Mouse (Mus musculus): ENCODE results near the gene Bsn. TPM values are rescaled to one million over a fixed set of nuclear protein-coding genes. Genes with fewer than 3 reads are reported as not detected.
A peak's percentile ranks its signal among the peaks of the same experiment; 100 is the strongest.

Bsn gene
- polyA plus RNA-seq (2014; fragmentation: Nextera tagmentation; extraction: Ambion mirVana): 14.2 and 14.7 TPM in 2 replicates

- peak; percentile 89 for ATAC-seq (ENCODE audit: low FRiP score, low TSS enrichment)
- H3K9ac ChIP-seq (replicated peaks; ENCODE audit: low read length): peak within 1 kb of the TSS; percentile 93
These were observed at the start of gene Bsn for GRCm38 (mm10) chr9:108189787-108190679. Gene Bsn (minus strand): TSS chr9:108190384.

DNA sequence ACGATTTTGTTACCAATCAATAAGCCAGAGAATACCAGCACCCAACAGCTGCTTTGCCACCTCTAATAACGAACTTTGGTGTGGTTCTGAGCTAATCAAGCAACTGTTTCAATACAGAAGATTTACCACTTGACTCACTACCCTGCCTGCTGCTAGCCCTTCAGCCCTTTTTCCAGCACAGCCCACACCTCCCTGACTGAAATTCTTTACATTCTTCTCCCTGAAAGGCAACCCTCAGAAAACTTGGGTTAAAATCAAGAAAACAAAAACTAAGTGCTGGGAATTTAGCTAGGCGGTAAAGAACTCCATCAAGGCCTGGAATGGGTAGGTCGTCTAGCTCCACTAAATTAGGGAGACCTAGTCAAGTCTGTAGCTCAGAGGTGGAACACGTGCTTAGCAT lies 49.8 kb upstream of the Bsn start:
- Histone ChIP-seq H3K4me1 (ENCODE audit: control insufficient read depth, insufficient read depth, low read length) (no peaks in the 10 kb centered on the region), H3K27me3 (ENCODE audit: control insufficient read depth, insufficient read depth, low read length) (no peaks in the 10 kb centered on the region), H3K27ac (replicated peaks; ENCODE audit: low read depth, low read length) (no peak overlapping the region), H3K36me3 (ENCODE audit: control insufficient read depth, insufficient read depth, low read length) (0 out of 2 replicates have a peak, but pooled peaks cover 12% of the 10 kb centered on the region), H3K4me3 (replicated peaks; ENCODE audit: low read depth, low read length) (no peak overlapping the region), H3K9me3 (ENCODE audit: control insufficient read depth, low read length) (no peaks in the 10 kb centered on the region), H3K4me2 (ENCODE audit: low read length) (no peak overlapping the region), H3K9ac (replicated peaks; ENCODE audit: low read length) (no peak overlapping the region)
- DNase-seq (no peak), ATAC-seq (ENCODE audit: low FRiP score, low TSS enrichment) (no peak)
- WGBS: 90% methylated on average over 5 of the region's 5 CpGs

More at GRCm38 (mm10) chr9:108189787-108190679, at the start of gene Bsn:
- Histone ChIP-seq H3K27me3 (ENCODE audit: control insufficient read depth, insufficient read depth, low read length) (no peaks in the 10 kb centered on the region), H3K36me3 (ENCODE audit: control insufficient read depth, insufficient read depth, low read length) (0 out of 2 replicates have a peak, but pooled peaks cover 21% of the 10 kb centered on the region), H3K9me3 (ENCODE audit: control insufficient read depth, low read length) (no peaks in the 10 kb centered on the region), H3K4me3 (replicated peaks; ENCODE audit: low read depth, low read length) (peak within 1 kb of the TSS; percentile 86), H3K4me2 (ENCODE audit: low read length) (peak within 1 kb of the TSS; percentile 65), H3K27ac (replicated peaks; ENCODE audit: low read depth, low read length) (peak within 1 kb of the TSS; percentile 79), H3K4me1 (ENCODE audit: control insufficient read depth, insufficient read depth, low read length) (peaks cover 19% of the 10 kb centered on the region)
- WGBS: 1% methylated on average over 78 of the region's 91 CpGs
- DNase-seq: peak; percentile 95

- Histone ChIP-seq H3K4me1 (ENCODE audit: control insufficient read depth, insufficient read depth, low read length) (no peaks in the 10 kb centered on the region), H3K4me3 (replicated peaks; ENCODE audit: low read depth, low read length) (no peak overlapping the region), H3K4me2 (ENCODE audit: low read length) (no peak overlapping the region), H3K27ac (replicated peaks; ENCODE audit: low read depth, low read length) (no peak overlapping the region), H3K27me3 (ENCODE audit: control insufficient read depth, insufficient read depth, low read length) (no peaks in the 10 kb centered on the region), H3K9me3 (ENCODE audit: control insufficient read depth, low read length) (no peaks in the 10 kb centered on the region), H3K36me3 (ENCODE audit: control insufficient read depth, insufficient read depth, low read length) (peaks cover 15% of the 10 kb centered on the region), H3K9ac (replicated peaks; ENCODE audit: low read length) (no peak overlapping the region)
- WGBS: 93% methylated on average over 3 of the region's 3 CpGs
- DNase-seq: no peak
- ATAC-seq (ENCODE audit: low FRiP score, low TSS enrichment): no peak
These were observed 48.6 kb upstream of the Bsn start for GRCm38 (mm10) chr9:108238831-108239230.

DNA sequence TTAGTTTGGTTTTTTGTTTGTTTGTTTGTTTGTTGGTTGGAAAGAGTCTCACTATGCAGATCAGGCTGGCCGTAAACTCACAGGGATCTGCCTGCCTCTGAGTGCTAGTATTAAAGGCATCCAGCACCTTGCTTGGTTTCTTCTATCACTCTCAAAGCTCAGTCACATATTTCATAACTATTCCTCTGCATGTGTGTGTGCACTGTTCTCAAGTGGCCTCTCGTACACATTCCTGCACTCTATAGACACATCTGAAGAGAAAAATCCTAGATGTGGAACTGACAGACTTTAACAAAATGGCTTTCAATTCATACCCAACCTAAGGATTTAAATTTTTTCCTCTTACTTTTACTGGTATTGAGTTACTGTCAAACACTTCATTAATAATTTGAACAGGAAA lies 48.2 kb upstream of the Bsn start:
- no peaks in the 10 kb centered on the region for H3K4me1 ChIP-seq (ENCODE audit: control insufficient read depth, insufficient read depth, low read length)
- DNase-seq (no peak), ATAC-seq (ENCODE audit: low FRiP score, low TSS enrichment) (no peak)
- no peak overlapping the region for H3K9ac ChIP-seq (replicated peaks; ENCODE audit: low read length)
- H3K4me2 ChIP-seq (ENCODE audit: low read length): no peak overlapping the region
- no peaks in the 10 kb centered on the region for H3K27me3 ChIP-seq (ENCODE audit: control insufficient read depth, insufficient read depth, low read length)
- H3K36me3 ChIP-seq (ENCODE audit: control insufficient read depth, insufficient read depth, low read length): peaks cover 16% of the 10 kb centered on the region
- no peaks in the 10 kb centered on the region for H3K9me3 ChIP-seq (ENCODE audit: control insufficient read depth, low read length)
- 95% methylated on average over 2 of the region's 2 CpGs for WGBS
- H3K4me3 ChIP-seq (replicated peaks; ENCODE audit: low read depth, low read length): no peak overlapping the region
- H3K27ac ChIP-seq (replicated peaks; ENCODE audit: low read depth, low read length): no peak overlapping the region

DNA sequence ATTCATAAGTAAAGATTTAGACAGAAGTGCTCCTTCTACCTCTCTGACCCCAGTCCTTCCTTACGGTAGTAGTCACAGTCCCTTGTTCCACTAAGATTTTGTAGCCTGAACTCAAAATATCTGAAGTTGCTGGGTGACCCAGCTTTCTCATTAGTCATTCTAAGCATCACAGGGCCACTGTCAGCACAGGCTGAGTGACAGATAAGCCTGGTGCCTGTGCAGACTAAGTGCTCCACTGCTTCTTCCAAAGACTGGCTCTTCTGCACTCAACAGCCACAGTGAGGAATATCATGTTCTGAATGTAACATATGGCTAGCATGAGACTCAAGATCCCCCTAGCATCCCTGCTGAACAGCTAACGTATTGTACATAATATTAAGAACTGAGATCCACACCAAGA lies 44.5 kb upstream of the Bsn start:
- 94% methylated on average over 2 of the region's 2 CpGs for WGBS
- no peaks in the 10 kb centered on the region for H3K4me1 ChIP-seq (ENCODE audit: control insufficient read depth, insufficient read depth, low read length)
- no peak overlapping the region for H3K4me2 ChIP-seq (ENCODE audit: low read length)
- H3K4me3 ChIP-seq (replicated peaks; ENCODE audit: low read depth, low read length): no peak overlapping the region
- DNase-seq (no peak), ATAC-seq (ENCODE audit: low FRiP score, low TSS enrichment) (no peak)
- no peaks in the 10 kb centered on the region for H3K27me3 ChIP-seq (ENCODE audit: control insufficient read depth, insufficient read depth, low read length)
- peaks cover 17% of the 10 kb centered on the region for H3K36me3 ChIP-seq (ENCODE audit: control insufficient read depth, insufficient read depth, low read length)
- no peak overlapping the region for H3K9ac ChIP-seq (replicated peaks; ENCODE audit: low read length)
- no peaks in the 10 kb centered on the region for H3K9me3 ChIP-seq (ENCODE audit: control insufficient read depth, low read length)
- no peak overlapping the region for H3K27ac ChIP-seq (replicated peaks; ENCODE audit: low read depth, low read length)

DNA sequence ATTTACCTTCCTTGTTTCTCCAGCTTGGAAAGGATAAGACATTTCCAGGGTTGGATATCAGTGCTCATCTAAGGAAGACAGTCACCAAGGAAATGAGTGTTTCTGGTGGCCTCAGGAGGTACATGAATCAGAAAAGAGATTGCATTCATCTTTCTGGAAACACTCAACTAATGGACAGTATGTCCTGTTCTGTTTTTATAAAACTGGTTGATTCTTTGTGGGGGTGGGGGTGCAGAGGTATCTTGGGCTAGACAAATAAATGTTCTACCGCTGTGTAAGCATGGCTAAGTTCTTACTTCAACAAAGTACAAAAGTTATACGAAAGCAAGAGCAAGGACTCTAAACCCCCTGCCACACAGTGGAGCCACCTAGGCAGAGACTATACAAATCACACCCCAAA lies 42.7 kb upstream of the Bsn start:
- no peak overlapping the region for H3K4me2 ChIP-seq (ENCODE audit: low read length)
- ATAC-seq (ENCODE audit: low FRiP score, low TSS enrichment) (no peak), DNase-seq (no peak)
- H3K27me3 ChIP-seq (ENCODE audit: control insufficient read depth, insufficient read depth, low read length): no peaks in the 10 kb centered on the region
- no peak overlapping the region for H3K4me3 ChIP-seq (replicated peaks; ENCODE audit: low read depth, low read length)
- WGBS: 93% methylated on average over 2 of the region's 2 CpGs
- no peak overlapping the region for H3K9ac ChIP-seq (replicated peaks; ENCODE audit: low read length)
- H3K4me1 ChIP-seq (ENCODE audit: control insufficient read depth, insufficient read depth, low read length): no peaks in the 10 kb centered on the region
- H3K9me3 ChIP-seq (ENCODE audit: control insufficient read depth, low read length): no peaks in the 10 kb centered on the region
- peaks cover 17% of the 10 kb centered on the region for H3K36me3 ChIP-seq (ENCODE audit: control insufficient read depth, insufficient read depth, low read length)
- H3K27ac ChIP-seq (replicated peaks; ENCODE audit: low read depth, low read length): no peak overlapping the region

- Histone ChIP-seq H3K27me3 (ENCODE audit: control insufficient read depth, insufficient read depth, low read length) (no peaks in the 10 kb centered on the region), H3K4me3 (replicated peaks; ENCODE audit: low read depth, low read length) (no peak overlapping the region), H3K9ac (replicated peaks; ENCODE audit: low read length) (no peak overlapping the region), H3K9me3 (ENCODE audit: control insufficient read depth, low read length) (no peaks in the 10 kb centered on the region), H3K4me1 (ENCODE audit: control insufficient read depth, insufficient read depth, low read length) (no peaks in the 10 kb centered on the region), H3K36me3 (ENCODE audit: control insufficient read depth, insufficient read depth, low read length) (0 out of 2 replicates have a peak, but pooled peaks cover 1% of the 10 kb centered on the region), H3K4me2 (ENCODE audit: low read length) (no peak overlapping the region), H3K27ac (replicated peaks; ENCODE audit: low read depth, low read length) (no peak overlapping the region)
- 27% methylated on average over 2 of the region's 2 CpGs for WGBS
- DNase-seq (no peak), ATAC-seq (ENCODE audit: low FRiP score, low TSS enrichment) (no peak)
These were observed 37.9 kb upstream of the Bsn start for GRCm38 (mm10) chr9:108227911-108228649.

DNA sequence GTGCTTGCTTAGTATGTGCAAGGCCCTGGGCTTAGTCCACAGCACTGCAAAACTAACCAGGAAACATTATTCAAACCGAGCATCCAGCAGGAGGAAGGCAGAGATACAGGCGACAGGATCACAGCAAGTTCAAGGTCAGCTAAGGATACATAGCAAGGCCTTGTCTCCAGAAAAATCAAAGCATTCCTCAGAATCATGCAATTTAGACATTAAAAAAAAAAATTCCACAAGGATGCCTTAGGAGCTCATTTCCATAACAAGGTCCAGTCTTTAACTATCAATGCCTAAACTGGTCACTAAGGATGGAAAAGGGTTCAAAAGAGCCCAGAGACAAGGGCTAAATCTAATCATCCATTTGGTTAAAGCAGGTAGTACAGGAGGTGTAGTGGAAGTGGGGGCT lies 35.0 kb upstream of the Bsn start:
- Histone ChIP-seq H3K27ac (replicated peaks; ENCODE audit: low read depth, low read length) (no peak overlapping the region), H3K9me3 (ENCODE audit: control insufficient read depth, low read length) (no peaks in the 10 kb centered on the region), H3K9ac (replicated peaks; ENCODE audit: low read length) (no peak overlapping the region), H3K4me2 (ENCODE audit: low read length) (no peak overlapping the region), H3K4me3 (replicated peaks; ENCODE audit: low read depth, low read length) (no peak overlapping the region), H3K36me3 (ENCODE audit: control insufficient read depth, insufficient read depth, low read length) (no peaks in the 10 kb centered on the region), H3K4me1 (ENCODE audit: control insufficient read depth, insufficient read depth, low read length) (no peaks in the 10 kb centered on the region), H3K27me3 (ENCODE audit: control insufficient read depth, insufficient read depth, low read length) (no peaks in the 10 kb centered on the region)
- DNase-seq (no peak), ATAC-seq (ENCODE audit: low FRiP score, low TSS enrichment) (no peak)
- 84% methylated on average over 2 of the region's 2 CpGs for WGBS
